Mouse (Mus musculus): ENCODE results near the gene Cdc6. TPM values are rescaled to one million over a fixed set of nuclear protein-coding genes. Genes with fewer than 3 reads are reported as not detected.
A peak's percentile ranks its signal among the peaks of the same experiment; 100 is the strongest.

Cdc6 gene
- polyA plus RNA-seq, 1 experiment from 2014 or later: 7.0 TPM

GRCm38 (mm10) chr11:98934367-98934766, 26.8 kb downstream of the Cdc6 start:
- no peak for TF ChIP-seq CTCF (IDR thresholded peaks at IDR 0.05; ENCODE audit: low read depth)
- no peak for TF ChIP-seq EP300 (optimal IDR thresholded peaks at IDR 0.05)
- no peak overlapping the region for H3K4me2 ChIP-seq (replicated peaks; ENCODE audit: low read depth)
- no peak overlapping the region for H3K9ac ChIP-seq (ENCODE audit: low read length)
- H3K4me1 ChIP-seq (replicated peaks; ENCODE audit: control insufficient read depth, insufficient read depth): peaks cover 39% of the 10 kb centered on the region
- no peaks in the 10 kb centered on the region for H3K9me3 ChIP-seq (ENCODE audit: control insufficient read depth, low read length)
- H3K27ac ChIP-seq (replicated peaks): no peak overlapping the region
- H3K4me3 ChIP-seq (ENCODE audit: low read depth, low read length): no peak overlapping the region
- H3K36me3 ChIP-seq (ENCODE audit: control insufficient read depth, insufficient read depth, low read length): no peaks in the 10 kb centered on the region
- no peak for DNase-seq (ENCODE audit: low spot score)
- H3K27me3 ChIP-seq (ENCODE audit: control insufficient read depth, insufficient read depth, low read length): no peaks in the 10 kb centered on the region
- ATAC-seq (ENCODE audit: low FRiP score, low TSS enrichment): no peak
- 81% methylated on average over 3 of the region's 3 CpGs for WGBS

- Histone ChIP-seq H3K36me3 (ENCODE audit: control insufficient read depth, insufficient read depth, low read length) (no peaks in the 10 kb centered on the region), H3K27ac (replicated peaks) (0 out of 2 replicates have a peak overlapping the region, but pooled peaks have one; percentile 20), H3K4me2 (replicated peaks; ENCODE audit: low read depth) (no peak overlapping the region), H3K27me3 (ENCODE audit: control insufficient read depth, insufficient read depth, low read length) (no peaks in the 10 kb centered on the region), H3K9ac (ENCODE audit: low read length) (no peak overlapping the region), H3K4me3 (ENCODE audit: low read depth, low read length) (no peak overlapping the region), H3K4me1 (replicated peaks; ENCODE audit: control insufficient read depth, insufficient read depth) (peaks cover 38% of the 10 kb centered on the region), H3K9me3 (ENCODE audit: control insufficient read depth, low read length) (no peaks in the 10 kb centered on the region)
- 75% methylated on average over 3 of the region's 3 CpGs for WGBS
- ATAC-seq (ENCODE audit: low FRiP score, low TSS enrichment): 0 out of 2 replicates have a peak, but pooled peaks have one; percentile 22
- peak; percentile 71 for DNase-seq (ENCODE audit: low spot score)
- TF ChIP-seq EP300 (optimal IDR thresholded peaks at IDR 0.05) (no peak), CTCF (IDR thresholded peaks at IDR 0.05; ENCODE audit: low read depth) (no peak)
These were observed 27.5 kb downstream of the Cdc6 start for GRCm38 (mm10) chr11:98935123-98935522.

- no peaks in the 10 kb centered on the region for H3K36me3 ChIP-seq (ENCODE audit: control insufficient read depth, insufficient read depth, low read length)
- DNase-seq (ENCODE audit: low spot score) (peak; percentile 86), ATAC-seq (ENCODE audit: low FRiP score, low TSS enrichment) (peak; percentile 47)
- H3K27me3 ChIP-seq (ENCODE audit: control insufficient read depth, insufficient read depth, low read length): no peaks in the 10 kb centered on the region
- WGBS: under 1% methylated on average over 29 of the region's 29 CpGs
- peak overlapping the region; percentile 81 for H3K4me3 ChIP-seq (ENCODE audit: low read depth, low read length)
- peak overlapping the region; percentile 96 for H3K27ac ChIP-seq (replicated peaks)
- H3K4me2 ChIP-seq (replicated peaks; ENCODE audit: low read depth): peak overlapping the region; percentile 93
- peak overlapping the region; percentile 90 for H3K9ac ChIP-seq (ENCODE audit: low read length)
- H3K9me3 ChIP-seq (ENCODE audit: control insufficient read depth, low read length): no peaks in the 10 kb centered on the region
- peaks cover 38% of the 10 kb centered on the region for H3K4me1 ChIP-seq (replicated peaks; ENCODE audit: control insufficient read depth, insufficient read depth)
- TF ChIP-seq EP300 (optimal IDR thresholded peaks at IDR 0.05) (no peak), CTCF (IDR thresholded peaks at IDR 0.05; ENCODE audit: low read depth) (no peak)
These were observed 28.6 kb downstream of the Cdc6 start for GRCm38 (mm10) chr11:98936170-98936569.

- Histone ChIP-seq H3K9ac (ENCODE audit: low read length) (peak overlapping the region; percentile 90), H3K4me2 (replicated peaks; ENCODE audit: low read depth) (peak overlapping the region; percentile 93), H3K27me3 (ENCODE audit: control insufficient read depth, insufficient read depth, low read length) (no peaks in the 10 kb centered on the region), H3K9me3 (ENCODE audit: control insufficient read depth, low read length) (no peaks in the 10 kb centered on the region), H3K4me3 (ENCODE audit: low read depth, low read length) (peak overlapping the region; percentile 81), H3K27ac (replicated peaks) (peak overlapping the region; percentile 96), H3K4me1 (replicated peaks; ENCODE audit: control insufficient read depth, insufficient read depth) (peaks cover 32% of the 10 kb centered on the region), H3K36me3 (ENCODE audit: control insufficient read depth, insufficient read depth, low read length) (no peaks in the 10 kb centered on the region)
- peak; percentile 3; the same call in 1 of the 2 replicates for ATAC-seq (ENCODE audit: low FRiP score, low TSS enrichment)
- 3% methylated on average over 23 of the region's 23 CpGs for WGBS
- peak; percentile 45 for DNase-seq (ENCODE audit: low spot score)
- TF ChIP-seq EP300 (optimal IDR thresholded peaks at IDR 0.05) (no peak), CTCF (IDR thresholded peaks at IDR 0.05; ENCODE audit: low read depth) (no peak)
These were observed 29.2 kb downstream of the Cdc6 start for GRCm38 (mm10) chr11:98936606-98937409.

GRCm38 (mm10) chr11:98937410-98937913, 29.9 kb downstream of the Cdc6 start:
- Histone ChIP-seq H3K9ac (ENCODE audit: low read length) (peak overlapping the region; percentile 90), H3K4me2 (replicated peaks; ENCODE audit: low read depth) (peak overlapping the region; percentile 93), H3K36me3 (ENCODE audit: control insufficient read depth, insufficient read depth, low read length) (no peaks in the 10 kb centered on the region), H3K27ac (replicated peaks) (peak overlapping the region; percentile 96), H3K27me3 (ENCODE audit: control insufficient read depth, insufficient read depth, low read length) (no peaks in the 10 kb centered on the region), H3K4me1 (replicated peaks; ENCODE audit: control insufficient read depth, insufficient read depth) (peaks cover 30% of the 10 kb centered on the region), H3K4me3 (ENCODE audit: low read depth, low read length) (peak overlapping the region; percentile 81), H3K9me3 (ENCODE audit: control insufficient read depth, low read length) (no peaks in the 10 kb centered on the region)
- 2% methylated on average over 26 of the region's 38 CpGs for WGBS
- DNase-seq (ENCODE audit: low spot score) (peak; percentile 95), ATAC-seq (ENCODE audit: low FRiP score, low TSS enrichment) (peak; percentile 86)
- TF ChIP-seq EP300 (optimal IDR thresholded peaks at IDR 0.05) (no peak), CTCF (IDR thresholded peaks at IDR 0.05; ENCODE audit: low read depth) (no peak)
